Mouse (Mus musculus) layer of hippocampus, adult 2 months (tissue): ENCODE data around the gene Map3k3. TPM values are rescaled to one million over a fixed set of nuclear protein-coding genes. Genes with fewer than 3 reads are reported as not detected.
A peak's percentile ranks its signal among the peaks of the same experiment; 100 is the strongest.
"Not testable (repeated sequence)": the region's sequence is repeated elsewhere in the genome, so short reads cannot be mapped to it uniquely, and the experiment has no call there.

Source experiments
- DNase-seq, 2 experiments: peaks; one replicate each; pipeline ENCODE4 v3.0.0; 2022; ENCODE audit warnings: low spot score in 2 of 2
- H3K27ac ChIP-seq: fragments of 200-600 bp; 2 replicates; pipeline ENCODE4 v1.8.1; 2022
- H3K4me3 ChIP-seq: fragments of 200-600 bp; 2 replicates; pipeline ENCODE4 v1.8.1; 2022; ENCODE audit warnings: mild to moderate bottlenecking
- CTCF ChIP-seq: fragments of 200-600 bp; conservative IDR thresholded peaks from 2 replicates; pipeline ENCODE4 v1.8.1; 2022; ENCODE audit warnings: antibody characterized with exemption, mild to moderate bottlenecking, moderate library complexity
- total RNA-seq, 2 experiments: library from RNA; stranded (reverse); gene quantifications; 2 replicates each; pipeline ENCODE4 v1.2.3; 2021

Map3k3 gene
- total RNA-seq, 2 experiments from 2014 or later: 31.5 to 33.0 TPM

DNA sequence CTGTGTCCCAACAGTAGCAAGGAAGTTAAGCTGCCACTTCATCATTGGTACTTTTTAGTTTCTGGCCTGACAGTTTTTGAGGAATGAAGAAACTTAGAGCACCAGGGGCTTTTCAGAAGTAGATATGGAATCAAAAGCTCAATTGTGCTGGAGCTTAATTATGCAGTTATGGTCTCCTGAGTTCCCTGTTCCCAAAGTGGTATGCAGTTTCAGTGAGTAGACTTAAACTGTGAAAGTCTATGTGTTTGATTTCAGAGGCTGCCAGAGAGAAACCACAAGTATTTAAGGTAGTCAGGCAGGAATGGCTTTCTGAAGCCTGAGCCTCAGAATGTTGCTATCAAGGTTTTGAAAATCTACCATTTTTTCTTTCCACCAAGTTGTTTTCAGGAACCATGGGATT is 27.3 kb downstream of the Map3k3 start:
- no peak overlapping the region for H3K4me3 ChIP-seq
- TF ChIP-seq CTCF: no peak
- H3K27ac ChIP-seq: no peak overlapping the region
- DNase-seq: no peak

DNA sequence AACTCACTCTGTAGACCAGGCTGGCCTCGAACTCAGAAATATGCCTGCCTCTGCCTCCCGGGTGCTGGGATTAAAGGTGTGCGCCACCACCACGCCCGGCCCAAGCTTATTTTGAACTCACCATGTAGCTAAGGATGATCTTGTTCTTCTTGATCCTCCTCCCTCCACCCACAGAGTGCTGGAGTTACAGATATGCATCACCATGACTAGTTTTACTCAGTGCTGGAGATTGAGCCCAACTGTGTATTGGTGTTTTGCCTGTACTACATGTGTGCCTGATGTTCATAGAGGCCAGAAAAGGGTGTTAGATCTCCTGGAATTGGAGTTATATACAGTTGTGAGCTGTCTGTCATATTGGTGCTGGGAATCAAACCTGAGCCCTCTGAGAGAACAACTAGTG is 37.8 kb downstream of the Map3k3 start:
- no peak for DNase-seq
- Histone ChIP-seq H3K4me3 (no peak overlapping the region), H3K27ac (peak overlapping the region; percentile 49)
- TF ChIP-seq CTCF: no peak

- TF ChIP-seq CTCF: no peak
- no peak overlapping the region for H3K4me3 ChIP-seq
- DNase-seq: no peak
- peak overlapping the region; percentile 49; the same call in 1 of the 2 replicates for H3K27ac ChIP-seq
Observed at GRCm38 (mm10) chr11:106122736-106123135, 38.3 kb downstream of the Map3k3 start.

- no peak for DNase-seq
- TF ChIP-seq CTCF: no peak
- no peak overlapping the region for H3K4me3 ChIP-seq
- H3K27ac ChIP-seq: no peak overlapping the region
Observed at GRCm38 (mm10) chr11:106124784-106125183, 40.4 kb downstream of the Map3k3 start.

DNA sequence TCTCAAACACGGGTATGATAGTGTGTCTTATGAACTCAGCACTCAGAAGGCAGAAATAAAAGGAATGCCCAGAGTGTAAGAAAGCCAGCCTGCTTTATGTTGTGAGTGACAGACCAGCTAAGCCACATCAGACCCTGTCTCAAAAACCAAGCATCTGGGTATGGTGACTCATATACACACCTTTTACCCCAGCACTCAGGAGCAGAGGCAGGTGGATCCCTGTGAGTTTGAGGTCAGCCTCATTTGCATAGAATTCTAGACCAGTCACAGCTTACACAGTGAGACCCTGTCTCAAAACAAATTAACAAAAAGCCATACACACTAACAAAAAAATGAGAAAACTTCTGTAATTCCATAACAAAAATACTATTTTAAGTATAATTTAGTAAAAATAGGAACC is 41.4 kb downstream of the Map3k3 start:
- no peak for TF ChIP-seq CTCF
- DNase-seq: no peak
- H3K27ac ChIP-seq: no peak overlapping the region
- no peak overlapping the region for H3K4me3 ChIP-seq

DNA sequence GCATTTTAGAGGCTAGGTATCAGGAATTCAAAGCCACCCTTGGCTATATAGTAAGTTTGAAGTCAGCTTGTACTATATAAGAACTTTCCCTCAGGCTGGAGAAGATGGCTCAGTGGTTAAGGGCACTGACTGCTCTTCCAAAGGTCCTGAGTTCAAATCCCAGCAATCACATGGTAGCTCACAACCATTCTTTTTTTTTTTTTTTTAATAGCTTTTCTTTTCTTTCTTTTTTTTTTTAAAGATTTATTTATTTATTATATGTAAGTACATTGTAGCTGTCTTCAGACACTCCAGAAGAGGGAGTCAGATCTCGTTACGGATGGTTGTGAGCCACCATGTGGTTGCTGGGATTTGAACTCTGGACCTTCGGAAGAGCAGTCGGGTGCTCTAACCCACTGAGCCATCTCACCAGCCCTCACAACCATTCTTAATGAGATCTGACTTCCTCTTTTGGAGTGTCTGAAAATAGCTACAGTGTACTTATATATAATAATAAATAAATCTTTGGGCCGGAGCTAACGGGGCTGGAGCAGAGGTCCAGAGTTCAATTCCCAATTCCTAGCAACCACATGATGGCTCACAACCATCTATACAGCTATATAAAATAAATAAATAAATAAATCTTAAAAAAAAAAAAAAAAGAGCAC is 42.4 kb downstream of the Map3k3 start:
- not testable (repeated sequence) for H3K27ac ChIP-seq, DNase-seq, H3K4me3 ChIP-seq

GRCm38 (mm10) chr11:106129477-106129876 is 45.1 kb downstream of the Map3k3 start:
- no peak overlapping the region for H3K27ac ChIP-seq
- TF ChIP-seq CTCF: no peak
- DNase-seq: no peak
- H3K4me3 ChIP-seq: no peak overlapping the region

- no peak overlapping the region for H3K4me3 ChIP-seq
- no peak overlapping the region for H3K27ac ChIP-seq
- TF ChIP-seq CTCF: no peak
- DNase-seq: no peak
Observed at GRCm38 (mm10) chr11:106132516-106132915, 48.1 kb downstream of the Map3k3 start.

- peak; percentile 19 to 36 for DNase-seq
- peak overlapping the region; percentile 85 for H3K27ac ChIP-seq
- peak overlapping the region; percentile 26 for H3K4me3 ChIP-seq
- peak; percentile 38 for TF ChIP-seq CTCF
Observed at GRCm38 (mm10) chr11:106134580-106135528, 50.4 kb downstream of the Map3k3 start.

- no peak overlapping the region for H3K4me3 ChIP-seq
- no peak for DNase-seq
- H3K27ac ChIP-seq: peak overlapping the region; percentile 84
- no peak for TF ChIP-seq CTCF
Observed at GRCm38 (mm10) chr11:106151219-106151618, 66.8 kb downstream of the Map3k3 start.

GRCm38 (mm10) chr11:106152132-106152531 is 67.7 kb downstream of the Map3k3 start:
- TF ChIP-seq CTCF: peak; percentile 67
- Histone ChIP-seq H3K27ac (peak overlapping the region; percentile 84), H3K4me3 (no peak overlapping the region)

GRCm38 (mm10) chr11:106154091-106154490 is 69.7 kb downstream of the Map3k3 start:
- peak overlapping the region; percentile 99 for H3K27ac ChIP-seq
- no peak overlapping the region for H3K4me3 ChIP-seq
- TF ChIP-seq CTCF: no peak
- no peak for DNase-seq

More at GRCm38 (mm10) chr11:106152132-106152531, 67.7 kb downstream of the Map3k3 start:
- DNase-seq: peak; percentile 70 to 72

DNA sequence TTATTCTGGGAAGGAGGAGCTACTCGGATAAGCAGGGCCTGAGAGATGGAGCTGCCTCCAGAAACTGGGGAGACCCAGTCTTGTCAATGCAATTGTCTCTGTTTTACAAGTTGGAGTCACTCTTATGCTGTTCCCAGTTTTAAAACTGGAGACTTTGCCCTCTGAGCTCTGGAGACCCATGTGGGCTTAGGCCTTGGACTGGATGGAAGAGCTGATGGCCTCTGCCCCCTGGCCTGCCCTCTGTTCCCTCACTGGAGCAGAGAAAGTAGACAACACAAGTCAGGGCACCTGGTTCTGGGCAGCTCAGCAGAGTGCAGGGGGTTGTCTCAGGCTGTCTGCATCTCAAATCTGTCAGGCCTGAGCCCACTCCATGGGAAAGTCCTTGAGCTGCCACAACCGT is 70.4 kb downstream of the Map3k3 start:
- H3K27ac ChIP-seq: peak overlapping the region; percentile 99
- no peak for TF ChIP-seq CTCF
- DNase-seq: no peak
- H3K4me3 ChIP-seq: no peak overlapping the region

GRCm38 (mm10) chr11:106155761-106156160 is 71.3 kb downstream of the Map3k3 start:
- H3K27ac ChIP-seq: peak overlapping the region; percentile 99
- no peak for TF ChIP-seq CTCF
- DNase-seq: no peak
- no peak overlapping the region for H3K4me3 ChIP-seq
